Mouse (Mus musculus) thymus, adult 2 months (tissue): ENCODE measurements around the gene Il12b. TPM values are rescaled to one million over a fixed set of nuclear protein-coding genes. Genes with fewer than 3 reads are reported as not detected.

Experiments
- DNase-seq: peaks from one replicate; pipeline ENCODE4 v3.0.0; 2021
- H3K27ac ChIP-seq: fragments of 200-500 bp; 2 replicates; pipeline ENCODE4 v1.5.1; 2012; ENCODE audit warnings: low read length, control low read depth; ENCODE audit not compliant: control insufficient read depth, insufficient read depth
- H3K27me3 ChIP-seq: fragments of 200-500 bp; 2 replicates; pipeline ENCODE4 v1.6.1; 2012; ENCODE audit warnings: mild to moderate bottlenecking, low read length, moderate library complexity, mixed read lengths; ENCODE audit not compliant: control insufficient read depth, insufficient read depth
- H3K36me3 ChIP-seq: fragments of 200-500 bp; 2 replicates; pipeline ENCODE4 v1.6.1; 2012; ENCODE audit warnings: mild to moderate bottlenecking, low read length, moderate library complexity; ENCODE audit not compliant: control insufficient read depth, insufficient read depth
- H3K4me1 ChIP-seq: fragments of 200-500 bp; replicated peaks from 2 replicates; pipeline ENCODE4 v1.6.1; 2012; ENCODE audit warnings: low read length; ENCODE audit not compliant: control insufficient read depth, insufficient read depth
- H3K4me3 ChIP-seq: fragments of 200-500 bp; 2 replicates; pipeline ENCODE4 v1.5.1; 2012; ENCODE audit warnings: mild to moderate bottlenecking, low read length, control low read depth, moderate library complexity; ENCODE audit not compliant: control insufficient read depth, insufficient read depth
- CTCF ChIP-seq: fragments of 200-500 bp; IDR thresholded peaks from 2 replicates; pipeline ENCODE4 v1.5.1; 2012; ENCODE audit warnings: mild to moderate bottlenecking, control low read depth, low read length, moderate library complexity, borderline replicate concordance; ENCODE audit not compliant: control insufficient read depth, poor library complexity, insufficient read depth; ENCODE audit errors: extremely low read depth
- POLR2A ChIP-seq: fragments of 200-500 bp; IDR thresholded peaks from 2 replicates; pipeline ENCODE4 v1.6.1; 2012; ENCODE audit warnings: mild to moderate bottlenecking, low read length, control low read depth, moderate library complexity; ENCODE audit not compliant: control insufficient read depth, poor library complexity, insufficient read depth; ENCODE audit errors: extremely low read depth
- WGBS: fragments of 180-500 bp; shearing (Covaris S2); methylation state at CpG from one replicate; pipeline ENCODE4 v1.1.7; 2018; 5-methylcytosine and 5-hydroxymethylcytosine counted together
- polyA plus RNA-seq: library from polyadenylated mRNA; depleted of rRNA; stranded (reverse); fragments of >200 nt; gene quantifications from 2 replicates; pipeline ENCODE4 v1.2.3, GENCODE M21; 2012; rRNA removed

Il12b gene
- polyA plus RNA-seq = 3.0 and 4.5 TPM in 2 replicates

- H3K4me3 ChIP-seq = no peak within 1 kb of the TSS
- H3K27me3 ChIP-seq = no peaks in the 10 kb centered on the region
- DNase-seq = no peak
- H3K27ac ChIP-seq = no peak within 1 kb of the TSS
- H3K36me3 ChIP-seq = no peaks in the 10 kb centered on the region
- H3K4me1 ChIP-seq = peaks cover 7% of the 10 kb centered on the region
- 65% methylated on average over 6 of the region's 6 CpGs for WGBS
- TF ChIP-seq POLR2A (no peak), CTCF (no peak)
Measured at GRCm38 (mm10) chr11:44399763-44400162, at the start of gene Il12b. Gene Il12b (plus strand): TSS chr11:44400063.

- DNase-seq = no peak
- TF ChIP-seq CTCF = no peak
- TF ChIP-seq POLR2A = no peak
- no peak overlapping the region for H3K27ac ChIP-seq
- no peaks in the 10 kb centered on the region for H3K27me3 ChIP-seq
- H3K36me3 ChIP-seq = no peaks in the 10 kb centered on the region
- 63% methylated on average over 8 of the region's 8 CpGs for WGBS
- H3K4me1 ChIP-seq = no peaks in the 10 kb centered on the region
- no peak overlapping the region for H3K4me3 ChIP-seq
Measured at GRCm38 (mm10) chr11:44354860-44355470, 44.9 kb upstream of the Il12b start.

- 91% methylated on average over 4 of the region's 4 CpGs for WGBS
- H3K27me3 ChIP-seq = no peaks in the 10 kb centered on the region
Measured at GRCm38 (mm10) chr11:44356171-44356570, 43.7 kb upstream of the Il12b start.

GRCm38 (mm10) chr11:44364536-44364935 lies 35.3 kb upstream of the Il12b start:
- TF ChIP-seq POLR2A (no peak), CTCF (no peak)
- no peak for DNase-seq
- H3K4me3 ChIP-seq = no peak overlapping the region

More at GRCm38 (mm10) chr11:44356171-44356570, 43.7 kb upstream of the Il12b start:
- DNase-seq = no peak
- no peaks in the 10 kb centered on the region for H3K36me3 ChIP-seq
- H3K4me3 ChIP-seq = no peak overlapping the region
- H3K27ac ChIP-seq = no peak overlapping the region
- TF ChIP-seq POLR2A = no peak
- TF ChIP-seq CTCF = no peak
- H3K4me1 ChIP-seq = no peaks in the 10 kb centered on the region

GRCm38 (mm10) chr11:44367711-44368110 lies 32.2 kb upstream of the Il12b start:
- Histone ChIP-seq H3K36me3 (no peaks in the 10 kb centered on the region), H3K4me3 (no peak overlapping the region), H3K27ac (no peak overlapping the region), H3K27me3 (no peaks in the 10 kb centered on the region), H3K4me1 (no peaks in the 10 kb centered on the region)
- 83% methylated on average over 1 of the region's 1 CpGs for WGBS
- TF ChIP-seq CTCF (no peak), POLR2A (no peak)
- no peak for DNase-seq

More at GRCm38 (mm10) chr11:44364536-44364935, 35.3 kb upstream of the Il12b start:
- H3K36me3 ChIP-seq = no peaks in the 10 kb centered on the region
- no peak overlapping the region for H3K27ac ChIP-seq
- H3K4me1 ChIP-seq = no peaks in the 10 kb centered on the region
- H3K27me3 ChIP-seq = no peaks in the 10 kb centered on the region

GRCm38 (mm10) chr11:44372856-44373255 lies 27.0 kb upstream of the Il12b start:
- H3K4me1 ChIP-seq = no peaks in the 10 kb centered on the region
- TF ChIP-seq CTCF = no peak
- H3K27me3 ChIP-seq = no peaks in the 10 kb centered on the region
- H3K36me3 ChIP-seq = no peaks in the 10 kb centered on the region
- H3K4me3 ChIP-seq = no peak overlapping the region
- WGBS = 82% methylated on average over 6 of the region's 6 CpGs
- DNase-seq = no peak
- no peak overlapping the region for H3K27ac ChIP-seq

GRCm38 (mm10) chr11:44377879-44378278 lies 22.0 kb upstream of the Il12b start:
- TF ChIP-seq POLR2A (no peak), CTCF (no peak)
- Histone ChIP-seq H3K4me1 (peaks cover 3% of the 10 kb centered on the region), H3K4me3 (no peak overlapping the region), H3K27me3 (no peaks in the 10 kb centered on the region), H3K27ac (no peak overlapping the region), H3K36me3 (no peaks in the 10 kb centered on the region)
- no peak for DNase-seq
- WGBS = 31% methylated on average over 5 of the region's 5 CpGs
